Comparison of ENCODE assay signal across 16 mouse cellular contexts in genomic region chr10:15310650-15311049, GRCm38 (mm10).
"Had no signal": no experiment of that assay in that cellular context is flagged by ENCODE, and none has a peak within 500 bp of the region (broad histone marks: within the 10 kb centered on the region; RNA-seq: fewer than 3 reads in every experiment).

No protein-coding gene starts in this region.

- H3K9me3 ChIP-seq: neural tube, embryonic 13.5 days; neural tube, embryonic 15.5 days; stomach, embryonic 15.5 days had no signal

- H3K9ac ChIP-seq: neural tube, embryonic 13.5 days; neural tube, embryonic 15.5 days; stomach, embryonic 15.5 days had no signal

- H3K36me3 ChIP-seq: neural tube, embryonic 13.5 days; neural tube, embryonic 15.5 days; stomach, embryonic 15.5 days had no signal

- H3K4me3 ChIP-seq: neural tube, embryonic 13.5 days; neural tube, embryonic 15.5 days; stomach, embryonic 15.5 days had no signal

- H3K4me1 ChIP-seq: neural tube, embryonic 13.5 days; neural tube, embryonic 15.5 days; stomach, embryonic 15.5 days had no signal

- H3K27ac ChIP-seq: neural tube, embryonic 13.5 days; neural tube, embryonic 15.5 days; stomach, embryonic 15.5 days; stomach, postnatal 0 days had no signal

- H3K27me3 ChIP-seq: neural tube, embryonic 13.5 days; neural tube, embryonic 15.5 days; stomach, embryonic 15.5 days had no signal

- H3K4me2 ChIP-seq: neural tube, embryonic 13.5 days; neural tube, embryonic 15.5 days; stomach, embryonic 15.5 days had no signal

- DNase-seq: retina, postnatal 1 day; right cerebral cortex, adult 18-20 months; right cerebral cortex, postnatal 14 days; right cerebral cortex, postnatal 25 days; right cerebral cortex, postnatal 4 days; spleen, adult 18-20 months; thymus, adult 18-20 months; thymus, adult 2 months; thymus, postnatal 14 days; thymus, postnatal 25 days; thymus, postnatal 36 days; thymus, postnatal 4 days had no signal
